Mouse (Mus musculus) hindbrain, postnatal 0 days (tissue): Measurements from ENCODE around the gene Kif5a. TPM values are rescaled to one million over a fixed set of nuclear protein-coding genes. Genes with fewer than 3 reads are reported as not detected.

Experiments
- ATAC-seq: fragments of 200-750 bp; cut with Nextera tagmentation; 2 replicates; pipeline ENCODE4 v1.8.0; 2017; ENCODE audit warnings: mild to moderate bottlenecking, moderate TSS enrichment, moderate library complexity
- DNase-seq: peaks from one replicate; pipeline ENCODE4 v3.0.0-alpha.2; 2015; ENCODE audit warnings: low spot score
- H3K27ac ChIP-seq: fragments of 300-500 bp; sonication (generic); 2 replicates; pipeline ENCODE4 v1.5.1; 2014; ENCODE audit warnings: mild to moderate bottlenecking
- H3K27me3 ChIP-seq: fragments of 300-500 bp; sonication (generic); 2 replicates; pipeline ENCODE4 v1.6.1; 2014; ENCODE audit warnings: low read length, mixed read lengths; ENCODE audit not compliant: insufficient read depth
- H3K36me3 ChIP-seq: fragments of 300-500 bp; sonication (generic); 2 replicates; pipeline ENCODE4 v1.6.1; 2014; ENCODE audit warnings: low read length, mixed read lengths; ENCODE audit not compliant: insufficient read depth
- H3K4me1 ChIP-seq: fragments of 300-500 bp; sonication (generic); 2 replicates; pipeline ENCODE4 v1.6.1; 2014; ENCODE audit warnings: antibody characterized with exemption, low read length, mixed read lengths; ENCODE audit not compliant: insufficient read depth
- H3K4me2 ChIP-seq: fragments of 300-500 bp; sonication (generic); 2 replicates; pipeline ENCODE4 v1.6.1; 2014; ENCODE audit warnings: low read depth, mild to moderate bottlenecking, low read length, moderate library complexity, mixed read lengths
- H3K4me3 ChIP-seq: fragments of 300-500 bp; sonication (generic); 2 replicates; pipeline ENCODE4 v1.5.1; 2014; ENCODE audit warnings: low read length
- H3K9ac ChIP-seq: fragments of 300-500 bp; sonication (generic); replicated peaks from 2 replicates; pipeline ENCODE4 v1.6.1; 2014; ENCODE audit warnings: mild to moderate bottlenecking, low read length, moderate library complexity, mixed read lengths
- H3K9me3 ChIP-seq: fragments of 300-500 bp; sonication (generic); 2 replicates; pipeline ENCODE4 v1.6.1; 2016; ENCODE audit warnings: low read length, mixed read lengths
- CTCF ChIP-seq: IDR thresholded peaks from 2 replicates; pipeline ENCODE4 v1.5.1; 2016; ENCODE audit warnings: antibody characterized with exemption, control low read depth, low read depth
- WGBS: fragments of 180-500 bp; shearing (Covaris S2); extraction: QIAGEN DNeasy Blood & Tissue Kit; methylation state at CpG from one replicate; pipeline ENCODE4 v1.1.7; 2014; 5-methylcytosine and 5-hydroxymethylcytosine counted together
- polyA plus RNA-seq: library from polyadenylated mRNA; unstranded; fragments of >200 nt; fragmentation: Nextera tagmentation; extraction: Ambion mirVana; gene quantifications from 2 replicates; pipeline ENCODE4 v1.2.1, GENCODE M21; 2015
- total RNA-seq: library from RNA; depleted of rRNA; stranded (reverse); fragments of >200 nt; gene quantifications from 2 replicates; pipeline ENCODE4 v1.2.3, GENCODE M21; 2014

Gene Kif5a
- total and polyA plus RNA-seq, 2 experiments from 2014 or later: 103 to 231 TPM

DNA sequence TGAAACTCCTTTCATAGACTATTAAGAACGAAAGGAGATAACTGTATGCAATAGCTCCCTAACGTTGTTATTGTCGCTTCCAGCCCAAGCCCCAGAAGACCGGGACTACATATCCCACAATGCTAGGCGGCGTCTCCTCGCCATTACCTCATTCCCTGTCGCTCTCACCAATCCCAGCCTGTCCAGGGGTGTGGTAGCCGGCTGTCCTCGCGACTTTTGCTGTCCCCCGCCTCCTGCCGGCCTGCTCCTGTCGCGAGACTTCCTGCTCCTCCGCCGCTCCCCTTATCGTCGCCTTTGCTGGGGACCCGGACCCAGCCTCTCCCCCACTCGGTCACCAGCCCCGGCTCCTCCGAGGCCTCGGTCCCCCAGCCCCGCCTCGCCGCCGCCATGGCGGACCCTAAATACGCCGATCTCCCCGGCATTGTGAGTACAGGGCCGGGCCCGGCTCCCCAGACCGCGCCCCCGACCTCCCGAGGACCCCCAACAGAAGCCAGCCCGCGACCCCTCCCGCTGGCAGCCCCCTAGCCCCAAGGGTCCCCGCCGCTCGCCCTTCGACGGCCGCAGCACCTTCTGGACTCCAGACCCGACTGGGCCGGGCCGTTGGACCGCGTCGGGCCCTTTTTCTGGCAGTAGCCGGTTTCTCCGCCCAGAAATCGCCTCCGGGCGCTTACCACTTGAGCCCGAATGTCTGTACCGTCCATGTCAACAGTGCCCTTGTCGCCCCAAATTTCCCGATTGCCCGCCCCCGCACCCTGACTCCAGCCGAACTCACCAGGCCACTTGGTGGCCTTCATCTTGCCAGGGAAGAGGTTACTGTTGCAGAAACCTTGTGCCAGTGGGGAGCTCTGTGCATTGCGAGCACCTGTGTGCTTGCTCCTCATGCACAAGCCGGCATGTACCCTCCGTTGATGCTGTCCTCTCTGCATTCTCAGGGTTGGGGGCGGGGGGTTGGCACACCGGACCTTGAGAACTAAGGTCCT is 3.3 kb upstream of the Kif5a start, which contains the start of gene Dctn2:
Gene Dctn2, plus strand, starts transcription at position 257 of the 980 bp plus-strand sequence.
- no peaks in the 10 kb centered on the region for H3K27me3 ChIP-seq
- peak within 1 kb of the TSS; percentile 100 for H3K9ac ChIP-seq
- ATAC-seq (peak; percentile 97), DNase-seq (peak; percentile 96)
- no peaks in the 10 kb centered on the region for H3K9me3 ChIP-seq
- TF ChIP-seq CTCF: peak; percentile 37
- H3K36me3 ChIP-seq: peaks cover 17% of the 10 kb centered on the region; the same call in 1 of the 2 replicates
- under 1% methylated on average over 65 of the region's 70 CpGs for WGBS
- peaks cover 21% of the 10 kb centered on the region; the same call in 1 of the 2 replicates for H3K4me1 ChIP-seq
- peak within 1 kb of the TSS; percentile 94 for H3K4me2 ChIP-seq
- peak within 1 kb of the TSS; percentile 73 for H3K4me3 ChIP-seq
- peak within 1 kb of the TSS; percentile 94 for H3K27ac ChIP-seq

DNA sequence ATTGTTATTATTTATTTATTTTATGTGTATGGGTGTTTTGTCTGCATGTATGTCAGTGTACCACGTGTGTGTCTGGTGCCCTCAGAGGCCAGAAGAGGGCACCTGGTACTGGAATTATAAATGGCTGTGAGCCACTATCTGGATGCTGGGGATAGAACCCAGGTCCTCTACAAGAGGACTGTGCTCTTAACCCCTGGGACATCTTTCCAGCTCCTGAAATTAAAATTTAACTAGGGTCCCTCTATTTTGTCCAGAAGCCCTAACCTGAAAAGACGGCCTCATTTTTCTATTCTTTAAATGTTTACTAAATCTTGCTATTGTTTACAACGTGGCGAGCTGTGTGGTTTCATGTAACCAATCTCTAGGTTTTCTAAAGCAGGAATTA is 2.6 kb upstream of the Kif5a start:
- peaks cover 21% of the 10 kb centered on the region; the same call in 1 of the 2 replicates for H3K4me1 ChIP-seq
- no peaks in the 10 kb centered on the region for H3K27me3 ChIP-seq
- peak overlapping the region; percentile 100; the same call in 1 of the 2 replicates for H3K9ac ChIP-seq
- ATAC-seq (0 out of 2 replicates have a peak, but pooled peaks have one; percentile 22), DNase-seq (peak; percentile 31)
- H3K9me3 ChIP-seq: no peaks in the 10 kb centered on the region
- H3K4me3 ChIP-seq: peak overlapping the region; percentile 73
- TF ChIP-seq CTCF: peak; percentile 17; the same call in 1 of the 2 replicates
- H3K27ac ChIP-seq: peak overlapping the region; percentile 94
- WGBS: 30% methylated on average over 4 of the region's 4 CpGs
- H3K36me3 ChIP-seq: peaks cover 12% of the 10 kb centered on the region; the same call in 1 of the 2 replicates
- H3K4me2 ChIP-seq: peak overlapping the region; percentile 94

DNA sequence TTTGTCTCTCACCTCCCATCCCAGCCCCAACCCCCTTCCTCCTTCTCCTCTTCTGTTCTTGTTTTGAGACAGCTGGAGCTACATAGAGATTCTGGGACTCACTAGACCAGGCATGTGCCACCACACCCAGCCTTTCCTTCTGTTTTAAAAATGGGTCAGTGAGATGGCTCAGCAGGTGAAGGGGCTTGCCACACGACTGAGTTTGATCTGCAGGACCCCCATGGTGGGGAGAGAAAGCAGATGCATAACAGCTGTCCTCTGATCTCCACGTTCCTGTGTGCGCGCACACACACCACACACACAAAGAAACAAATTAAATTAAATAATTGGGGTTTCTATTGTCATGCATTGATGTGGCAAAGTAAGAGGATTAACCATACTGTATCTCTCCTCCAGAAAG is 1.8 kb upstream of the Kif5a start:
- no peak overlapping the region for H3K9ac ChIP-seq
- no peak overlapping the region for H3K27ac ChIP-seq
- H3K4me1 ChIP-seq: peaks cover 21% of the 10 kb centered on the region; the same call in 1 of the 2 replicates
- H3K4me3 ChIP-seq: no peak overlapping the region
- TF ChIP-seq CTCF: no peak
- ATAC-seq: no peak
- H3K27me3 ChIP-seq: no peaks in the 10 kb centered on the region
- no peak for DNase-seq
- no peaks in the 10 kb centered on the region for H3K9me3 ChIP-seq
- no peak overlapping the region for H3K4me2 ChIP-seq
- 67% methylated on average over 4 of the region's 4 CpGs for WGBS
- H3K36me3 ChIP-seq: peaks cover 9% of the 10 kb centered on the region; the same call in 1 of the 2 replicates

DNA sequence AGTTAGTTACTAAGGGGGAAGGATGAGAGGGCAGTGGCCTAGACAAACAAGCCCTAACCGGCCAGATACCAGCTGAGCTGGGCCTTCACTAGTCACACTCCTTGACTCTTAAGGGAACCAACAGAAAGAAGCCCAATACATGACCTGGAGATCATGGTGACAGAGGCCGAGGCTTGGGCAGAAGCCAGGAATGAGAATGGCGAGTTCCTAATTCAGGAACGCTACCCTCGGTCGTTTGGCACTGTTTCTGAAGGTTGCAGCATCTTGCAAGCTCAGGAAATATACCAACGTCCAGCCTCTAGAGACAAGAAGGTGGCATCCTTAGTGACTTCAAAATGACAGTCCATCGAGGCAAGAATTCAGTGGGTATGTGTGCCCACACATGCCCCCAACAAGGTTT is 1.2 kb upstream of the Kif5a start:
- Histone ChIP-seq H3K27me3 (no peaks in the 10 kb centered on the region), H3K4me1 (peaks cover 23% of the 10 kb centered on the region; the same call in 1 of the 2 replicates), H3K4me2 (no peak overlapping the region), H3K27ac (no peak overlapping the region), H3K9ac (no peak overlapping the region), H3K36me3 (peaks cover 9% of the 10 kb centered on the region; the same call in 1 of the 2 replicates), H3K9me3 (no peaks in the 10 kb centered on the region), H3K4me3 (no peak overlapping the region)
- no peak for TF ChIP-seq CTCF
- no peak for ATAC-seq
- no peak for DNase-seq
- 74% methylated on average over 8 of the region's 8 CpGs for WGBS

DNA sequence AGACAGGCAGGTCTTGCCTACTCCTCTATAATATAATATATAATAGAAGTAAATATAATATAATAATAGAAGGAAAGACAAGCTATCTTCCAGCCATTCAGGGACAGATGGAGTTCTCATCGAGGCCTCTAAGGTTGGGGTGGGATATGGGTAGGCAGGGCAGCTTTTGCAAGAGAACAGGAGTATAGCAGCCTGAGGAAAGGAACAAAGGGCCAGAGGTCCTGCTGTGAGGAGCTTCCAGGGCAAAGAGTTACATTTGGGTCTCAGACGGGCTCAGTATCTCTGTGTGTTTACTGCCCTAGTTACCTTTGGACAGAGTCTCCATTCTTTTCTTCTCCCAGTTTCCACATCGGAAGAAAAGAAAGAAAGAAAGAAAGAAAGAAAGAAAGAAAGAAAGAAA is 483 bp upstream of the Kif5a start:
- peaks cover 7% of the 10 kb centered on the region; the same call in 1 of the 2 replicates for H3K36me3 ChIP-seq
- no peaks in the 10 kb centered on the region for H3K27me3 ChIP-seq
- peak overlapping the region; percentile 73 for H3K4me2 ChIP-seq
- WGBS: 31% methylated on average over 3 of the region's 3 CpGs
- H3K4me3 ChIP-seq: peak overlapping the region; percentile 53
- ATAC-seq (no peak), DNase-seq (no peak)
- peak overlapping the region; percentile 85; the same call in 1 of the 2 replicates for H3K9ac ChIP-seq
- no peak for TF ChIP-seq CTCF
- H3K4me1 ChIP-seq: peaks cover 24% of the 10 kb centered on the region; the same call in 1 of the 2 replicates
- no peaks in the 10 kb centered on the region for H3K9me3 ChIP-seq
- H3K27ac ChIP-seq: peak overlapping the region; percentile 93

DNA sequence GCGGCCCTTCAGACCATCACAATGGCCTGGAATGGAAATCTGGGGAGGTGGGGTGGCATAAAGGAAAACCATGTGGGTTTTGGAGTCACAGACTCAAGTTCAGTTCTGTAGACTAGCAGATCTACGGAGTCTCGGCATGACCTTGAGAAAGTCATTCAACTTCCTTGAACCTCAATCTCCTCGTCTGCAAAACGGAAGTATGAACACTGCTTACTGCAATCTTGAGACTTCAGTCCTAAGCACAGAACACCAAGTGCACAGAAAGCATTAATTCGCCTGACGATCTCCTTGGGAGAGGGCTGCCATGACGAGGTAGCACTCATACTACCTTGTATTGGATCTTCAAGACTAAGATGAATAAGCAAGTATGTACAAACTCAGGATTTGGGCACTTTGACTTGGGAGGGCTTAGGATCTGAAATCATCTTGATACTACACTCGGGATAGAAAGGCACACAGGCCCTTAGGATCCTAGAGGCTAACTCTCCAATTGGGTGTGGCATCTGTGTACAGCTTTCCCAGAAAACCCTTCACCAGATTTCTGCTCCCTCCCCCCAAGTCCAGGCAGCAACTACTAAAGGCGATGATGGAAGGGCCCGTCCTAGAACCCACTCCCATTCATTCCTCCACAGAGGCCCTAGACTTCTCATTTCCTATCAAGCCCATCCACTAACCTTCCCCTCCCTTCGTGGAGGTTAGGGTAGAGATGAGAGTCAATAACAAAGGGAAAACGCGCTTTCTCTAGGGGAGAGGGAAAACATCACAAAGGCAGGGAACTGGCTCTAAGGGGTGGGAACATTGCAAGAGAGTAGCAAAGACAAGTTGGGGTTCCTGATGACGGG is 1.2 kb downstream of the Kif5a start:
- Histone ChIP-seq H3K27me3 (no peaks in the 10 kb centered on the region), H3K9me3 (no peaks in the 10 kb centered on the region), H3K4me3 (peak overlapping the region; percentile 53), H3K27ac (peak overlapping the region; percentile 93), H3K9ac (peak overlapping the region; percentile 85), H3K36me3 (0 out of 2 replicates have a peak, but pooled peaks cover 4% of the 10 kb centered on the region), H3K4me1 (peaks cover 14% of the 10 kb centered on the region; the same call in 1 of the 2 replicates), H3K4me2 (peak overlapping the region; percentile 73)
- no peak for TF ChIP-seq CTCF
- peak; percentile 37 for DNase-seq
- ATAC-seq: no peak
- 50% methylated on average over 15 of the region's 15 CpGs for WGBS
